Mouse (Mus musculus) hindbrain, embryonic 11.5 days (tissue): ENCODE measurements around the gene Rps4x. TPM values are rescaled to one million over a fixed set of nuclear protein-coding genes. Genes with fewer than 3 reads are reported as not detected.

Experiments used
- ATAC-seq: fragments of 200-750 bp; cut with Nextera tagmentation; 2 replicates; pipeline ENCODE4 v1.8.0; 2017; ENCODE audit warnings: mild to moderate bottlenecking, moderate TSS enrichment, moderate library complexity; ENCODE audit not compliant: low FRiP score
- DNase-seq: peaks from one replicate; pipeline ENCODE4 v3.0.0-alpha.2; 2015; ENCODE audit warnings: low spot score
- H3K27ac ChIP-seq: fragments of 300-500 bp; sonication (generic); 2 replicates; pipeline ENCODE4 v1.5.1; 2014; ENCODE audit warnings: mild to moderate bottlenecking, low read depth, low read length
- H3K27me3 ChIP-seq: fragments of 300-500 bp; sonication (generic); 2 replicates; pipeline ENCODE4 v1.6.1; 2014; ENCODE audit warnings: mild to moderate bottlenecking, low read length, moderate library complexity, mixed read lengths; ENCODE audit not compliant: control insufficient read depth, insufficient read depth
- H3K36me3 ChIP-seq: fragments of 300-500 bp; sonication (generic); 2 replicates; pipeline ENCODE4 v1.6.1; 2014; ENCODE audit warnings: mild to moderate bottlenecking, low read length, moderate library complexity, mixed read lengths; ENCODE audit not compliant: control insufficient read depth, insufficient read depth
- H3K4me1 ChIP-seq: fragments of 300-500 bp; sonication (generic); replicated peaks from 2 replicates; pipeline ENCODE4 v1.6.1; 2014; ENCODE audit warnings: low read length, mixed read lengths; ENCODE audit not compliant: control insufficient read depth, insufficient read depth
- H3K4me2 ChIP-seq: fragments of 300-500 bp; sonication (generic); replicated peaks from 2 replicates; pipeline ENCODE4 v1.6.1; 2014; ENCODE audit warnings: mild to moderate bottlenecking, low read depth, low read length
- H3K4me3 ChIP-seq: fragments of 300-500 bp; sonication (generic); 2 replicates; pipeline ENCODE4 v1.5.1; 2014; ENCODE audit warnings: low read depth, low read length
- H3K9ac ChIP-seq: fragments of 300-500 bp; sonication (generic); 2 replicates; pipeline ENCODE4 v1.6.1; 2014; ENCODE audit warnings: low read depth, low read length
- H3K9me3 ChIP-seq: fragments of 300-500 bp; sonication (generic); 2 replicates; pipeline ENCODE4 v1.6.1; 2016; ENCODE audit warnings: low read length; ENCODE audit not compliant: control insufficient read depth
- WGBS: fragments of 180-500 bp; shearing (Covaris S2); extraction: QIAGEN DNeasy Blood & Tissue Kit; methylation state at CpG from one replicate; pipeline ENCODE4 v1.1.7; 2014; 5-methylcytosine and 5-hydroxymethylcytosine counted together
- polyA plus RNA-seq: library from polyadenylated mRNA; unstranded; fragments of >200 nt; fragmentation: Nextera tagmentation; extraction: Ambion mirVana; gene quantifications from 2 replicates; pipeline ENCODE4 v1.2.1, GENCODE M21; 2014

Gene Rps4x
- polyA plus RNA-seq, 1 experiment from 2014 or later: 684 TPM

- WGBS: 66% methylated on average over 3 of the region's 3 CpGs
Measured at GRCm38 (mm10) chrX:102170900-102171299, 18.3 kb downstream of the Rps4x start.

GRCm38 (mm10) chrX:102170135-102170534, 19.1 kb downstream of the Rps4x start:
- Histone ChIP-seq H3K36me3 (no peaks in the 10 kb centered on the region), H3K4me1 (no peaks in the 10 kb centered on the region), H3K4me3 (no peak overlapping the region), H3K4me2 (no peak overlapping the region), H3K27ac (no peak overlapping the region), H3K27me3 (peaks cover 3% of the 10 kb centered on the region; the same call in 1 of the 2 replicates), H3K9ac (no peak overlapping the region), H3K9me3 (no peaks in the 10 kb centered on the region)
- 43% methylated on average over 3 of the region's 3 CpGs for WGBS
- DNase-seq (no peak), ATAC-seq (no peak)

More at GRCm38 (mm10) chrX:102170900-102171299, 18.3 kb downstream of the Rps4x start:
- H3K27me3 ChIP-seq: peaks cover 3% of the 10 kb centered on the region; the same call in 1 of the 2 replicates
- H3K4me3 ChIP-seq: no peak overlapping the region
- ATAC-seq: no peak
- DNase-seq: no peak
- H3K36me3 ChIP-seq: no peaks in the 10 kb centered on the region
- no peaks in the 10 kb centered on the region for H3K4me1 ChIP-seq
- no peak overlapping the region for H3K27ac ChIP-seq
- no peaks in the 10 kb centered on the region for H3K9me3 ChIP-seq
- H3K4me2 ChIP-seq: no peak overlapping the region
- no peak overlapping the region for H3K9ac ChIP-seq

- Histone ChIP-seq H3K4me2 (no peak overlapping the region), H3K27me3 (peaks cover 3% of the 10 kb centered on the region; the same call in 1 of the 2 replicates), H3K9ac (no peak overlapping the region), H3K9me3 (no peaks in the 10 kb centered on the region), H3K4me3 (no peak overlapping the region), H3K27ac (no peak overlapping the region), H3K36me3 (no peaks in the 10 kb centered on the region), H3K4me1 (no peaks in the 10 kb centered on the region)
- WGBS: 64% methylated on average over 1 of the region's 1 CpGs
- no peak for DNase-seq
- ATAC-seq: no peak
Measured at GRCm38 (mm10) chrX:102169724-102170123, 19.5 kb downstream of the Rps4x start.

GRCm38 (mm10) chrX:102166986-102167385, 22.2 kb downstream of the Rps4x start:
- no peak overlapping the region for H3K4me3 ChIP-seq
- H3K36me3 ChIP-seq: no peaks in the 10 kb centered on the region
- no peak overlapping the region for H3K9ac ChIP-seq
- DNase-seq (no peak), ATAC-seq (no peak)
- H3K27ac ChIP-seq: 0 out of 2 replicates have a peak overlapping the region, but pooled peaks have one; percentile 6
- WGBS: 25% methylated on average over 6 of the region's 6 CpGs
- no peaks in the 10 kb centered on the region for H3K9me3 ChIP-seq
- no peak overlapping the region for H3K4me2 ChIP-seq
- peaks cover 3% of the 10 kb centered on the region; the same call in 1 of the 2 replicates for H3K27me3 ChIP-seq
- no peaks in the 10 kb centered on the region for H3K4me1 ChIP-seq

GRCm38 (mm10) chrX:102166521-102166920, 22.7 kb downstream of the Rps4x start:
- H3K4me2 ChIP-seq: no peak overlapping the region
- H3K9ac ChIP-seq: no peak overlapping the region
- no peak for ATAC-seq
- H3K27ac ChIP-seq: no peak overlapping the region; the same call in 1 of the 2 replicates
- DNase-seq: no peak
- peaks cover 3% of the 10 kb centered on the region; the same call in 1 of the 2 replicates for H3K27me3 ChIP-seq
- 42% methylated on average over 5 of the region's 5 CpGs for WGBS
- H3K4me3 ChIP-seq: no peak overlapping the region
- no peaks in the 10 kb centered on the region for H3K36me3 ChIP-seq
- no peaks in the 10 kb centered on the region for H3K4me1 ChIP-seq
- H3K9me3 ChIP-seq: no peaks in the 10 kb centered on the region

GRCm38 (mm10) chrX:102163529-102163928, 25.7 kb downstream of the Rps4x start:
- no peak overlapping the region for H3K9ac ChIP-seq
- H3K36me3 ChIP-seq: no peaks in the 10 kb centered on the region
- H3K4me3 ChIP-seq: no peak overlapping the region
- no peak overlapping the region for H3K27ac ChIP-seq
- H3K4me2 ChIP-seq: no peak overlapping the region
- no peaks in the 10 kb centered on the region for H3K9me3 ChIP-seq
- DNase-seq: no peak
- peaks cover 3% of the 10 kb centered on the region; the same call in 1 of the 2 replicates for H3K27me3 ChIP-seq
- no peaks in the 10 kb centered on the region for H3K4me1 ChIP-seq
- WGBS: 88% methylated on average over 4 of the region's 4 CpGs
- ATAC-seq: no peak

- Histone ChIP-seq H3K4me3 (no peak overlapping the region), H3K27ac (no peak overlapping the region), H3K27me3 (peaks cover 3% of the 10 kb centered on the region; the same call in 1 of the 2 replicates), H3K9ac (no peak overlapping the region), H3K4me2 (no peak overlapping the region), H3K9me3 (no peaks in the 10 kb centered on the region), H3K36me3 (no peaks in the 10 kb centered on the region), H3K4me1 (no peaks in the 10 kb centered on the region)
- WGBS: 47% methylated on average over 2 of the region's 2 CpGs
- no peak for DNase-seq
- no peak for ATAC-seq
Measured at GRCm38 (mm10) chrX:102163096-102163495, 26.1 kb downstream of the Rps4x start.

GRCm38 (mm10) chrX:102160528-102160927, 28.7 kb downstream of the Rps4x start:
- H3K4me2 ChIP-seq: no peak overlapping the region

GRCm38 (mm10) chrX:102159778-102160177, 29.4 kb downstream of the Rps4x start:
- H3K4me3 ChIP-seq: no peak overlapping the region
- no peak overlapping the region for H3K9ac ChIP-seq
- ATAC-seq (no peak), DNase-seq (peak; percentile 13)
- H3K4me1 ChIP-seq: no peaks in the 10 kb centered on the region
- H3K27ac ChIP-seq: no peak overlapping the region
- H3K4me2 ChIP-seq: no peak overlapping the region
- no peaks in the 10 kb centered on the region for H3K27me3 ChIP-seq
- H3K9me3 ChIP-seq: no peaks in the 10 kb centered on the region
- 53% methylated on average over 2 of the region's 2 CpGs for WGBS
- no peaks in the 10 kb centered on the region for H3K36me3 ChIP-seq

More at GRCm38 (mm10) chrX:102160528-102160927, 28.7 kb downstream of the Rps4x start:
- Histone ChIP-seq H3K4me3 (no peak overlapping the region), H3K27me3 (no peaks in the 10 kb centered on the region), H3K9ac (no peak overlapping the region), H3K36me3 (no peaks in the 10 kb centered on the region), H3K9me3 (no peaks in the 10 kb centered on the region), H3K4me1 (no peaks in the 10 kb centered on the region), H3K27ac (no peak overlapping the region)
- no peak for ATAC-seq
- WGBS: 58% methylated on average over 2 of the region's 2 CpGs
- no peak for DNase-seq
